Mouse (Mus musculus) heart, adult 2 months (tissue): ENCODE results near the gene Hormad1.

ENCODE experiments used
- CTCF ChIP-seq: fragments of 200-600 bp; IDR thresholded peaks from 2 replicates; pipeline ENCODE4 v1.8.1; 2022; ENCODE audit warnings: antibody characterized with exemption, mild to moderate bottlenecking, moderate library complexity
- EP300 ChIP-seq: fragments of 200-500 bp; IDR thresholded peaks from 2 replicates; pipeline ENCODE4 v1.6.1; 2011; ENCODE audit warnings: low read depth, low read length, control low read depth; ENCODE audit not compliant: insufficient read depth
- POLR2A ChIP-seq: fragments of 200-500 bp; IDR thresholded peaks from 2 replicates; pipeline ENCODE4 v1.6.1; 2011; ENCODE audit warnings: mild to moderate bottlenecking, low read depth, low read length, control low read depth; ENCODE audit not compliant: insufficient read depth

GRCm38 (mm10) chr3:95618511-95618910 is 59.0 kb downstream of the Hormad1 start:
- TF ChIP-seq CTCF (no peak), POLR2A (no peak), EP300 (no peak)
